Comparison of ENCODE assay signal across 23 mouse cellular contexts in genomic region chr13:20725556-20725955, GRCm38 (mm10).
"Had no signal": no experiment of that assay in that cellular context is flagged by ENCODE, and none has a peak within 500 bp of the region (broad histone marks: within the 10 kb centered on the region; RNA-seq: fewer than 3 reads in every experiment).

No protein-coding gene starts in this region.

- H3K27ac ChIP-seq: kidney, postnatal 0 days; layer of hippocampus, adult 2 months; left cerebral cortex, adult 2 months; limb, embryonic 12.5 days; limb, embryonic 15.5 days; liver, embryonic 14.5 days; lung, embryonic 15.5 days; midbrain, embryonic 12.5 days; midbrain, embryonic 15.5 days; neural tube, embryonic 13.5 days had no signal

- H3K36me3 ChIP-seq: limb, embryonic 12.5 days; limb, embryonic 15.5 days; lung, embryonic 15.5 days; midbrain, embryonic 12.5 days; midbrain, embryonic 15.5 days; neural tube, embryonic 13.5 days had no signal

- DNase-seq: kidney, adult 9 months; kidney, postnatal 25 days; layer of hippocampus, adult 9-11 months; liver, postnatal 0 days; lung, postnatal 10 days; lung, postnatal 36 days; retina, postnatal 1 day; right cerebral cortex, postnatal 25 days; spleen, adult 18-20 months; thymus, adult 18-20 months; thymus, postnatal 36 days had no signal

- H3K4me1 ChIP-seq: limb, embryonic 12.5 days; limb, embryonic 15.5 days; lung, embryonic 15.5 days; midbrain, embryonic 12.5 days; midbrain, embryonic 15.5 days; neural tube, embryonic 13.5 days had no signal

- H3K9ac ChIP-seq: limb, embryonic 12.5 days; limb, embryonic 15.5 days; liver, embryonic 14.5 days; liver, postnatal 0 days; lung, embryonic 15.5 days; midbrain, embryonic 12.5 days; midbrain, embryonic 15.5 days; neural tube, embryonic 13.5 days had no signal

- H3K4me3 ChIP-seq: layer of hippocampus, adult 2 months; left cerebral cortex, adult 2 months; limb, embryonic 12.5 days; limb, embryonic 15.5 days; lung, embryonic 15.5 days; midbrain, embryonic 12.5 days; midbrain, embryonic 15.5 days; myocyte; neural tube, embryonic 13.5 days had no signal

- ATAC-seq: liver, postnatal 0 days; midbrain, embryonic 15.5 days had no signal

- H3K27me3 ChIP-seq: limb, embryonic 12.5 days; limb, embryonic 15.5 days; lung, embryonic 15.5 days; midbrain, embryonic 12.5 days; midbrain, embryonic 15.5 days; neural tube, embryonic 13.5 days had no signal

- H3K4me2 ChIP-seq: limb, embryonic 12.5 days; limb, embryonic 15.5 days; liver, embryonic 11.5 days; lung, embryonic 15.5 days; midbrain, embryonic 12.5 days; midbrain, embryonic 15.5 days; neural tube, embryonic 13.5 days had no signal

- H3K9me3 ChIP-seq: limb, embryonic 12.5 days; limb, embryonic 15.5 days; lung, embryonic 15.5 days; midbrain, embryonic 12.5 days; midbrain, embryonic 15.5 days; neural tube, embryonic 13.5 days had no signal
